Comparison of ENCODE assay signal across 14 mouse cellular contexts in genomic region chr9:121639790-121640189, GRCm38 (mm10). TPM values are rescaled to one million over a fixed set of nuclear protein-coding genes. Genes with fewer than 3 reads are reported as not detected.
DNase-seq lines count a peak whose midpoint lies in the region; ATAC-seq lines count a peak whose summit lies in the region.
"Had no signal": no experiment of that assay in that cellular context is flagged by ENCODE, and none has a peak within 500 bp of the region (broad histone marks: within the 10 kb centered on the region; RNA-seq: fewer than 3 reads in every experiment).

No protein-coding gene starts in this region.

- no peaks in the 10 kb centered on the region for H3K36me3 ChIP-seq in midbrain, embryonic 11.5 days (ENCODE audit: control insufficient read depth, insufficient read depth, low read length)
- no peaks in the 10 kb centered on the region for H3K36me3 ChIP-seq in midbrain, embryonic 13.5 days
- H3K36me3 ChIP-seq: embryonic facial prominence, embryonic 13.5 days; heart, embryonic 13.5 days; midbrain, embryonic 10.5 days had no signal

- WGBS in midbrain, embryonic 11.5 days = 51% methylated on average over 16 of the region's 16 CpGs
- WGBS in midbrain, embryonic 13.5 days = 49% methylated on average over 16 of the region's 16 CpGs

- H3K9ac ChIP-seq in midbrain, embryonic 11.5 days (ENCODE audit: low read length) = no peak overlapping the region
- no peak overlapping the region for H3K9ac ChIP-seq in midbrain, embryonic 13.5 days (replicated peaks)
- H3K9ac ChIP-seq: embryonic facial prominence, embryonic 13.5 days; heart, embryonic 13.5 days had no signal

- H3K4me2 ChIP-seq in midbrain, embryonic 11.5 days = no peak overlapping the region
- H3K4me2 ChIP-seq in midbrain, embryonic 13.5 days (replicated peaks) = no peak overlapping the region
- H3K4me2 ChIP-seq: embryonic facial prominence, embryonic 13.5 days; heart, embryonic 13.5 days had no signal

- DNase-seq in midbrain, embryonic 11.5 days (ENCODE audit: low spot score, missing footprints) = peak; percentile 69
- DNase-seq in cerebellum, postnatal 25 days = peak; percentile 71 to 75
- peak; percentile 86 to 88 for DNase-seq in left cerebral cortex, adult 18-20 months (ENCODE audit: low spot score in 2 of 2)
- peak; percentile 84 for DNase-seq in right cerebral cortex, postnatal 25 days
- DNase-seq in kidney, adult 9 months = no peak
- DNase-seq in adrenal gland, postnatal 14 days = no peak
- DNase-seq: gastrocnemius, adult 2 months; kidney, postnatal 36 days had no signal

- H3K27ac ChIP-seq in midbrain, embryonic 11.5 days (ENCODE audit: low read depth, low read length) = no peak overlapping the region
- H3K27ac ChIP-seq in midbrain, embryonic 13.5 days = no peak overlapping the region
- H3K27ac ChIP-seq: embryonic facial prominence, embryonic 13.5 days; gastrocnemius, adult 2 months; heart, embryonic 13.5 days; midbrain, embryonic 10.5 days had no signal

- no peak for ATAC-seq in midbrain, embryonic 11.5 days (ENCODE audit: low FRiP score)
- ATAC-seq in midbrain, embryonic 13.5 days = no peak
- ATAC-seq in monocyte, adult 5-6 weeks (replicated peaks; ENCODE audit: insufficient number of reproducible peaks, low FRiP score, low TSS enrichment, poor library complexity, severe bottlenecking) = no peak

- H3K4me1 ChIP-seq in midbrain, embryonic 11.5 days (ENCODE audit: control insufficient read depth, insufficient read depth, low read length) = peaks cover 14% of the 10 kb centered on the region
- peaks cover 20% of the 10 kb centered on the region for H3K4me1 ChIP-seq in midbrain, embryonic 13.5 days (replicated peaks)

- peaks cover 42% of the 10 kb centered on the region for H3K27me3 ChIP-seq in midbrain, embryonic 11.5 days (ENCODE audit: control insufficient read depth, insufficient read depth, low read length)
- peaks cover 70% of the 10 kb centered on the region for H3K27me3 ChIP-seq in midbrain, embryonic 13.5 days

- no peaks in the 10 kb centered on the region for H3K9me3 ChIP-seq in midbrain, embryonic 11.5 days (ENCODE audit: control insufficient read depth, low read length)
- no peaks in the 10 kb centered on the region for H3K9me3 ChIP-seq in midbrain, embryonic 13.5 days
- H3K9me3 ChIP-seq: embryonic facial prominence, embryonic 13.5 days; heart, embryonic 13.5 days; midbrain, embryonic 10.5 days had no signal

- no peak overlapping the region for H3K4me3 ChIP-seq in midbrain, embryonic 11.5 days (ENCODE audit: low read depth, low read length)
- no peak overlapping the region for H3K4me3 ChIP-seq in midbrain, embryonic 13.5 days (replicated peaks)
- H3K4me3 ChIP-seq: embryonic facial prominence, embryonic 13.5 days; gastrocnemius, adult 2 months; heart, embryonic 13.5 days; midbrain, embryonic 10.5 days had no signal

RNA-seq across cellular contexts. Expression of gene Lyzl4, which starts 2.1 kb away (rescaled TPM):
- polyA plus RNA-seq in midbrain, embryonic 11.5 days (2014; fragmentation: Nextera tagmentation; extraction: Ambion mirVana) = 0.22 TPM in 1 of 2 replicates, not detected in the other
- polyA plus RNA-seq in midbrain, embryonic 13.5 days (2015; fragmentation: Nextera tagmentation; extraction: Ambion mirVana) = 0.24 TPM in 1 of 2 replicates, not detected in the other
- 1 to 10 TPM; 1.4 to 1.8 TPM for total RNA-seq in left cerebral cortex, adult 18-20 months (2021)
- not detected in 2 replicates for total RNA-seq in adrenal gland, postnatal 14 days (2021)
- total RNA-seq in monocyte, adult 5-6 weeks (2017) = not detected in 3 replicates
- total RNA-seq: gastrocnemius, adult 2 months; neutrophil, adult 5-6 weeks had no signal
- polyA plus RNA-seq: heart, embryonic 13.5 days; midbrain, embryonic 10.5 days had no signal

RNA-seq across cellular contexts. Expression of gene Vipr1, which starts 2.7 kb away (rescaled TPM):
- polyA plus RNA-seq in midbrain, embryonic 11.5 days (2014; fragmentation: Nextera tagmentation; extraction: Ambion mirVana) = 0.41 and 0.44 TPM in 2 replicates
- polyA plus RNA-seq in midbrain, embryonic 13.5 days (2015; fragmentation: Nextera tagmentation; extraction: Ambion mirVana) = 0.43 and 0.48 TPM in 2 replicates
- 10 to 100 TPM; 22.1 to 35.8 TPM for total RNA-seq in left cerebral cortex, adult 18-20 months (2021)
- total RNA-seq in adrenal gland, postnatal 14 days (2021) = 2.7 and 3.7 TPM in 2 replicates
- total RNA-seq in monocyte, adult 5-6 weeks (2017) = 0.29 to 0.78 TPM (median 0.32 TPM) in 3 replicates

Comparison
In these comparisons a context has a peak if more than half of its experiments do, and no peak if none do; other contexts are left out.
1. DNase-seq: peak in midbrain, embryonic 11.5 days (single experiment), cerebellum, postnatal 25 days (2 of 2), left cerebral cortex, adult 18-20 months (2 of 2) and right cerebral cortex, postnatal 25 days (single experiment); none in kidney, adult 9 months (single experiment) and adrenal gland, postnatal 14 days (single experiment).